Mouse (Mus musculus): ENCODE data around the gene Pdk4. TPM values are rescaled to one million over a fixed set of nuclear protein-coding genes. Genes with fewer than 3 reads are reported as not detected.

Pdk4 gene
- polyA plus RNA-seq, 1 experiment from 2014 or later = 0.33 TPM

- no peaks in the 10 kb centered on the region for H3K9me3 ChIP-seq (ENCODE audit: control insufficient read depth, low read length)
- no peaks in the 10 kb centered on the region for H3K4me1 ChIP-seq (ENCODE audit: control insufficient read depth, insufficient read depth, low read length)
- no peak overlapping the region for H3K27ac ChIP-seq (ENCODE audit: low read depth, low read length)
- H3K4me3 ChIP-seq (ENCODE audit: low read depth, low read length) = no peak overlapping the region
- no peaks in the 10 kb centered on the region for H3K27me3 ChIP-seq (ENCODE audit: control insufficient read depth, insufficient read depth, low read length)
- H3K4me2 ChIP-seq (ENCODE audit: low read depth, low read length) = no peak overlapping the region
- no peak for ATAC-seq (ENCODE audit: low read depth)
- no peak overlapping the region for H3K9ac ChIP-seq (replicated peaks; ENCODE audit: low read depth, low read length)
- 36% methylated on average over 4 of the region's 4 CpGs for WGBS
- H3K36me3 ChIP-seq (ENCODE audit: control insufficient read depth, insufficient read depth, low read length) = no peaks in the 10 kb centered on the region
These were observed 58.4 kb downstream of the Pdk4 start for GRCm38 (mm10) chr6:5437757-5438156.

DNA sequence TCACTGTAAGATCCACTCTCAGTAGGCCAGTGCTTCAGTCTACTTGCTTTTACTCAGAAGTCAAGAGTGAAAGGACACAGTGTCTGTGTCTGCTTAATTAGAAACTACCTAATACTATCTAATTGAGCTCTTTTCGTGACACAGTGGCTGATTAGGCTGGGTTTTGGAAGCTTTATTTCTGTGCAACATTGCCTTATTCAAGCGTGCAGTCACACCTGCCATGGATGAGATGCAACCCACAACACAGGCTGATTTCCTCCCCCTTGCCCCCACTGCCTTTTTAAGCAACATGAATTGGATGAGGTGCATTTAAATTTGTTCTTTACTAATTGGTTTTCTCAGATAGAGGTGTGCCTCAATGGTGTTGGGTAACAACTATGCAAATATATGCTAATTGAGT is 62.2 kb downstream of the Pdk4 start:
- 74% methylated on average over 2 of the region's 2 CpGs for WGBS
- no peak overlapping the region for H3K9ac ChIP-seq (replicated peaks; ENCODE audit: low read depth, low read length)
- H3K4me3 ChIP-seq (ENCODE audit: low read depth, low read length) = no peak overlapping the region
- no peak overlapping the region for H3K27ac ChIP-seq (ENCODE audit: low read depth, low read length)
- no peak overlapping the region for H3K4me2 ChIP-seq (ENCODE audit: low read depth, low read length)
- no peaks in the 10 kb centered on the region for H3K36me3 ChIP-seq (ENCODE audit: control insufficient read depth, insufficient read depth, low read length)
- H3K9me3 ChIP-seq (ENCODE audit: control insufficient read depth, low read length) = no peaks in the 10 kb centered on the region
- peak; percentile 71; the same call in 1 of the 2 replicates for ATAC-seq (ENCODE audit: low read depth)
- H3K27me3 ChIP-seq (ENCODE audit: control insufficient read depth, insufficient read depth, low read length) = no peaks in the 10 kb centered on the region
- H3K4me1 ChIP-seq (ENCODE audit: control insufficient read depth, insufficient read depth, low read length) = no peaks in the 10 kb centered on the region

Other genes starting within 250 kb of the Pdk4 start
- 2.7 and 5.8 TPM in 2 replicates for gene Pon3, start 240.0 kb downstream of the Pdk4 start, polyA plus RNA-seq (2014; fragmentation: Nextera tagmentation; extraction: Ambion mirVana)
- 32.9 and 34.0 TPM in 2 replicates for gene Pon2, start 197.9 kb downstream of the Pdk4 start, polyA plus RNA-seq (2014; fragmentation: Nextera tagmentation; extraction: Ambion mirVana)
- 6.7 and 10.3 TPM in 2 replicates for gene Asb4, start 112.9 kb downstream of the Pdk4 start, polyA plus RNA-seq (2014; fragmentation: Nextera tagmentation; extraction: Ambion mirVana)
- gene Dync1i1, start 229.3 kb upstream of the Pdk4 start, polyA plus RNA-seq (2014; fragmentation: Nextera tagmentation; extraction: Ambion mirVana) = 32.2 and 37.7 TPM in 2 replicates